Comparison of ENCODE assay signal across 9 mouse cellular contexts in genomic region chr13:97408414-97409290, GRCm38 (mm10).
DNase-seq lines count a peak whose midpoint lies in the region; ATAC-seq lines count a peak whose summit lies in the region.
"Had no signal": no experiment of that assay in that cellular context is flagged by ENCODE, and none has a peak within 500 bp of the region (broad histone marks: within the 10 kb centered on the region; RNA-seq: fewer than 3 reads in every experiment).

No protein-coding gene starts in this region.

- H3K4me3 ChIP-seq in heart, embryonic 12.5 days: no peak overlapping the region
- no peak overlapping the region for H3K4me3 ChIP-seq in midbrain, embryonic 14.5 days (replicated peaks; ENCODE audit: low read depth, low read length)
- H3K4me3 ChIP-seq: embryonic facial prominence, embryonic 15.5 days had no signal

- peaks cover 28% of the 10 kb centered on the region for H3K27me3 ChIP-seq in heart, embryonic 12.5 days (replicated peaks)
- no peaks in the 10 kb centered on the region for H3K27me3 ChIP-seq in midbrain, embryonic 14.5 days (ENCODE audit: control insufficient read depth, insufficient read depth, low read length)
- H3K27me3 ChIP-seq: embryonic facial prominence, embryonic 15.5 days had no signal

- ATAC-seq in heart, embryonic 12.5 days (ENCODE audit: insufficient number of reproducible peaks, low FRiP score): no peak; the same call in 1 of the 2 replicates
- 0 out of 2 replicates have a peak, but pooled peaks have one; percentile 5 for ATAC-seq in midbrain, embryonic 14.5 days (ENCODE audit: low FRiP score, low TSS enrichment)

- peaks cover 3% of the 10 kb centered on the region; the same call in 1 of the 2 replicates for H3K9me3 ChIP-seq in heart, embryonic 12.5 days (replicated peaks)
- no peaks in the 10 kb centered on the region for H3K9me3 ChIP-seq in midbrain, embryonic 14.5 days (ENCODE audit: control insufficient read depth, low read length)
- H3K9me3 ChIP-seq: embryonic facial prominence, embryonic 15.5 days had no signal

- no peak overlapping the region for H3K27ac ChIP-seq in heart, embryonic 12.5 days (ENCODE audit: poor library complexity, severe bottlenecking)
- peak overlapping the region; percentile 72 for H3K27ac ChIP-seq in midbrain, embryonic 14.5 days (replicated peaks; ENCODE audit: low read depth, low read length)
- H3K27ac ChIP-seq: embryonic facial prominence, embryonic 15.5 days had no signal

- peaks cover 32% of the 10 kb centered on the region for H3K4me1 ChIP-seq in heart, embryonic 12.5 days (replicated peaks)
- H3K4me1 ChIP-seq in midbrain, embryonic 14.5 days (ENCODE audit: control insufficient read depth, insufficient read depth, low read length): peaks cover 51% of the 10 kb centered on the region

- H3K9ac ChIP-seq in heart, embryonic 12.5 days: no peak overlapping the region
- H3K9ac ChIP-seq in midbrain, embryonic 14.5 days (replicated peaks; ENCODE audit: low read length): no peak overlapping the region
- H3K9ac ChIP-seq: embryonic facial prominence, embryonic 15.5 days had no signal

- DNase-seq in kidney, postnatal 14 days: peak; percentile 8
- DNase-seq in kidney, adult 11 months: no peak
- peak; percentile 49 for DNase-seq in MEL-GATA-1-ER (ENCODE audit: extremely low read depth, low read depth)
- DNase-seq in midbrain, embryonic 14.5 days: peak; percentile 83
- no peak for DNase-seq in thymus, adult 18-20 months
- DNase-seq in thymus, postnatal 14 days: no peak
- no peak for DNase-seq in left cerebral cortex, adult 9 months (ENCODE audit: low spot score in 2 of 2)

- H3K4me2 ChIP-seq in heart, embryonic 12.5 days: 0 out of 2 replicates have a peak overlapping the region, but pooled peaks have one; percentile 9
- H3K4me2 ChIP-seq in midbrain, embryonic 14.5 days (ENCODE audit: low read length): no peak overlapping the region
- H3K4me2 ChIP-seq: embryonic facial prominence, embryonic 15.5 days had no signal

- no peaks in the 10 kb centered on the region for H3K36me3 ChIP-seq in heart, embryonic 12.5 days
- no peaks in the 10 kb centered on the region for H3K36me3 ChIP-seq in midbrain, embryonic 14.5 days (ENCODE audit: control insufficient read depth, insufficient read depth, low read length)
- H3K36me3 ChIP-seq: embryonic facial prominence, embryonic 15.5 days had no signal

- 53% methylated on average over 22 of the region's 22 CpGs for WGBS in heart, embryonic 12.5 days
- 66% methylated on average over 22 of the region's 22 CpGs for WGBS in midbrain, embryonic 14.5 days

Comparison
In these comparisons a context has a peak if more than half of its experiments do, and no peak if none do; other contexts are left out.
1. DNase-seq: peak in kidney, postnatal 14 days (single experiment), MEL-GATA-1-ER (single experiment) and midbrain, embryonic 14.5 days (single experiment); none in kidney, adult 11 months (single experiment), thymus, adult 18-20 months (0 of 2), thymus, postnatal 14 days (single experiment) and left cerebral cortex, adult 9 months (0 of 2).